Mouse (Mus musculus): ENCODE measurements around the gene Atl2.

Atl2 gene

DNA sequence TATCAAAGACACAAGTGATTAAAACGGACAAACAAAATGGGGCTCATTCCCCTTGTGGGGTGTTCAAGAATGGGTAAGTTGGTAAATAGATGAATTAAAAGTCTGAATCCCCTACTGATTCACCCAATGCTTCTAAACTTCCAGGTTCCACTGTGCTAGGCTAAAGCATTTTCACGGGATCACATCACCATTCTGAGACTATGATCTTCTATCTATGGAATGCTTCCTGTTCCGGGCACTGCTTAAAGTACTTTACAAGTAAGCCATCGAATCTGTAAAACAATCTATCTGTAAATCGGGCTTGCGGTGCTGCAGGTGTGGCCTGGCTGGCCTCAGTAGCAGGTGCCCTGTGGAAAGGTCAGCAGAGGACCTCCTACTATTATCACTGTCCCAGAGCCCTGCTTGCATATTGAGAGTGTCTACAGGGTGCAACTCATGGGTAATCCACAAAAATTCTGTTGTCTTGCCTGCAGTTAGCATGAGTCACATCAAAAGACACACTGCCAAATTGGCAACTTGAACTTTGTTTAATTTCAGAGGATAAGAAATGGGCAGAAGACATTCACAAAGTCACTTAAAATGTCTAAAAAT is 2.3 kb upstream of the Atl2 start:
- no peak for ATAC-seq (ENCODE audit: low TSS enrichment)

DNA sequence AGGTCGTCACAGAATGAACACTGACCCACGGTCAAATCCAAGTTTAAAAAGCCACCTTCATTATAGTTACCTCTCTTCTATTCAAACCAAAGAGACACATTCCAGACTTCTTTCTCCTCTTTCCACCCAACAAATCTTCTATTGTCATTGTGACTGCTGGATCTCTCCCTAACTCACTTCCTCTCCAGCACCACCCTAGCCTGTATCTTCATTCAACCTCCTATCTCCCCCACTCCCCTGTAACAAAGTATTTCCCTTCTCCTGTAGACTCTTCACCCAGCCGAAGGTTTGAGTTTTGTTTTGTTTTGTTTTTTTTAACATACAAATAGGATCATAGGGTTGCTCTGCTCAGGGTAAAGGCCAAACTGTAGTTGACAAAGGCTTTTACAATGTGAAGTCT is 1.7 kb upstream of the Atl2 start:
- no peak for ATAC-seq (ENCODE audit: low TSS enrichment)

DNA sequence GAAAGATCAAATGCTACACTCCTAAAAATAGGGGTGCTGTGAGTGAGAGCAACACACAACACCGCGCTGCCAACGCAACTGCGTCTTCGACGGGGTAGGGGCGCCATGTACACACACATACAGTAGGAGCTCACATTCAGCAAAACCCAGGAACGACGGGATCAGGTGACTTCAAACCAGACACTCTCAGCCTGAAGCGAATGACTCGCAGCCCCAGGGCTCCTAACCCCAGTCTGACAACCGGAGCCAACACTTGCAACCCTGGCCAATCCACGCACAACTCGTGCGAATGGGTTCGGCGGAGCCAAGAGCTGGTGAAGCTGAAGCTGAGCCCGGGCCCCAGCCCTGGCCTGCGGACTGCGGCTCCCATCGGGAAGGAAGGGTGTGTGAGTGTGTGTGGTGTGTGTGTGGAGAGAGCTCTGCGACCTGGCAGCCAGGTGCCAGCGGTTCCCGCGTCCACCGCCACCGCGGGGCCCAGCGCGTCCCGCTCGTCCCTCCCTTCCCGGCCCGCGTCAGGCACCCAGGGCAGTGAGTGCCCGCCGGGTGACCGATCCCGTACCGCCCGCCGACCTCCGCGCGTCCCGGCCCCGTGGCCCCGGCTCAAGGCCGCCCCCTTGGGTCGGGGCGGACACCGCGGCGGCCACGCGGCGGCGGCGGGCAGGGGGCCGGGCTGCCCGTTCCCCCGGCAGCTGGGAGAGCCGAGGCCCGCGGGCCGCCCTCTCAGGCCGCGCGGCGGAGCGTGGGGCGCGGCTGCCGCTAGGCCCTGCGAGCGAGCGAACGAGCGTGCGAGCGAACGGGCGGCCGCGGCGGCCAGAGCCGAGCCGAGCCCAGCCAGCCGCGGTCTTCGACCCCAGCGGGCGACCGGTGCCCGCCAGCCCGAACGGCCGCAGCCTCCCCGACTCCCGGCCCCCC is 696 bp downstream of the Atl2 start:
- ATAC-seq (ENCODE audit: low TSS enrichment) = peak; percentile 64

DNA sequence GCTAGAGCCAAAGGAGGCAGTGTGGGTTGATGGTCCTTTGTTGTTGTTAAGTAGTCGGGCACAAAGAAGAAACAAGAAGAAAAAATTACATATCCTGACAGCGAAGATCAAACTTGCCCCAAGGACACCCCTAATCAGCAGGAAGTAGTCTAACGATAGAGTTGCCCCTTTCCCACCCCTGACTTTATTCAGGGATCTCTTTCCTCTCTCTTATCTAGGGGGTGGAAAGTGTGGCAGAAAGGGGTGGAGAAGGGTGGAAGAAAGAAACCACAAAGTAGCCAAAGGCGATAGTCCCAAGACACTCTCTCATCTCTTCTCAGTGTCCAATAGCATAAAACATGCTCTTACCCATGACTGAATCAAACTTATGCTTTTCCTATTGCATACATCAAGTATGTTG is 1.9 kb downstream of the Atl2 start:
- ATAC-seq (ENCODE audit: low TSS enrichment) = no peak

DNA sequence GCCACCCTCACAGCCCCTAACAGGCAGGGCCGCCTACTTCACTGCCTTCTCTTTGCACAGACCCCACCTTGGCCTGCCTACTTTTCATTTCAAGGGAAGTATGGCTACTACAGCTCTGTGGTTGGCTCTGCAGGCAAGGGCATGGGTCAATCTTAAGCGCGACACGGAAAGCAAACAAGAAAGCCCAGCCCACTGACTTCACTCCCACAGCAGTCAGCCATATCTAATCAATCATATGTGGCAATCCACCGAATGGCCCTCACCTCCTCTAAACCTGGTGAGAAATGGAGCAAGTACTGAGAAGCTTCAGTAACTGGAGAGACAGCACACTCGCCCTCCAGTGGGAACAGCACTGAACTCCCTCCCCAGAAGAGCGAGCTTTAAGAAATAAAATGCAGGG is 4.0 kb downstream of the Atl2 start:
- no peak for ATAC-seq (ENCODE audit: low TSS enrichment)

GRCm38 (mm10) chr17:79887926-79888325 is 8.0 kb downstream of the Atl2 start:
- no peak for ATAC-seq (ENCODE audit: low TSS enrichment)

- no peak for ATAC-seq (ENCODE audit: low TSS enrichment)
Observed at GRCm38 (mm10) chr17:79883198-79883597, 12.7 kb downstream of the Atl2 start.

- no peak for ATAC-seq (ENCODE audit: low TSS enrichment)
Observed at GRCm38 (mm10) chr17:79865027-79865426, 30.9 kb downstream of the Atl2 start.

- no peak for ATAC-seq (ENCODE audit: low TSS enrichment)
Observed at GRCm38 (mm10) chr17:79864503-79864902, 31.4 kb downstream of the Atl2 start.

DNA sequence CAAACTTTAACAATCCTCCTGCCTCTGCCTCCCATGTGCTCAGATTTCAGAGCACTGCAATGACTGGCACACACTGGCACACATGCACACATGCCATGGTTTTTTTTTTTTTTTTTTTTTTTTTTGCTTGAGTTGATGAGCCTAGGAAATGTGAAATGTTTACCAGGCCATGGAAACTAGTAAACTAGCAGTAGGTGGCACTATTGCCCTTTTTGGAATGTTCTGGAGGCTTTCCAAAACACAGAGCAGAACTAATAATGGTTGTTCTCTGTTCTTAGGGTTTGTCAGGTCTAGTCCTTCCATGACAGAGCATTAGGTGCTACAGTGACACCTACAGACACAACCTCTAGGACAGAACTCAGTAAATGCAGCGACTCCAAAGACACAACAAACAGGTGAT is 33.9 kb downstream of the Atl2 start:
- no peak for ATAC-seq (ENCODE audit: low TSS enrichment)

DNA sequence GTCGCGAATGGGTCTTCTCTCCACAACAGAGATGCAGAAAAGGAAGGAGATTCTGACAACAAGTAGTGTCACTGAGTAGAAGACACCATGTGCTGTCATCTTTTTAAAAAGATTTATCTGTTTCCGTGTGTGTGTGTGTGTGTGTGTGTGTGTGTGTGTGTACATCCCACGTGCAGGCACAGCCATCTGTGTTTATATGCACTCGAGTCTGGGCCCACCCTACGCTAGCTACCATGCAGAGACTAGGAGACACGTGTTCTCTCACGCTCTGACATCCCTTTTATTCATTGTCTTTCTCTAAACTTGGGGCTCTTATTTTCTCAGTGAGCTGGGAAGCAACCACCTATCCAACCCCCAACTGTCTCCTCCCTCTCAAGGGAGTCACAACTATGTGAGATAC is 40.4 kb downstream of the Atl2 start:
- ATAC-seq (ENCODE audit: low TSS enrichment) = peak; percentile 71; the same call in 1 of the 2 replicates

GRCm38 (mm10) chr17:79848385-79848784 is 47.5 kb downstream of the Atl2 start:
- ATAC-seq (ENCODE audit: low TSS enrichment) = no peak

DNA sequence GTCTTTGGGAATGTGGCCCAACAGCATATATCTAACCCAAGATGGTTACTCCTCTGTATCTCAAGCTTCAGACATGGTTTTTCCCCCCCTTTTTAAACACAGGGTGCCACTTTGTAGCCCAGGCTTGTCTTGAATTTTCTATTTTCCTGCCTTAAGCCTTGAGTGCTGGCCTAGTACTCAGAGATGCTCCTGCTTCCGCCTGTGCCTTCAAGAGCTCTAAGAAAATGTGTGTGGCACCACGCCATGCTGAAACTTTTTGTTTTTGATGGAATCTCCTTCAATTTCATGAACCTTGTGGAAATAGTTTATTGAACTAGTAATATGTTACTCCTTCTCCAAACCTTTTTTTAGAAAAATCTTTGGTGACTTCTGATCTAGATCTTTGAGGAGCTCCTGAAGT is 49.7 kb downstream of the Atl2 start:
- no peak for ATAC-seq (ENCODE audit: low TSS enrichment)

GRCm38 (mm10) chr17:79845695-79846094 is 50.2 kb downstream of the Atl2 start:
- peak; percentile 83 for ATAC-seq (ENCODE audit: low TSS enrichment)

DNA sequence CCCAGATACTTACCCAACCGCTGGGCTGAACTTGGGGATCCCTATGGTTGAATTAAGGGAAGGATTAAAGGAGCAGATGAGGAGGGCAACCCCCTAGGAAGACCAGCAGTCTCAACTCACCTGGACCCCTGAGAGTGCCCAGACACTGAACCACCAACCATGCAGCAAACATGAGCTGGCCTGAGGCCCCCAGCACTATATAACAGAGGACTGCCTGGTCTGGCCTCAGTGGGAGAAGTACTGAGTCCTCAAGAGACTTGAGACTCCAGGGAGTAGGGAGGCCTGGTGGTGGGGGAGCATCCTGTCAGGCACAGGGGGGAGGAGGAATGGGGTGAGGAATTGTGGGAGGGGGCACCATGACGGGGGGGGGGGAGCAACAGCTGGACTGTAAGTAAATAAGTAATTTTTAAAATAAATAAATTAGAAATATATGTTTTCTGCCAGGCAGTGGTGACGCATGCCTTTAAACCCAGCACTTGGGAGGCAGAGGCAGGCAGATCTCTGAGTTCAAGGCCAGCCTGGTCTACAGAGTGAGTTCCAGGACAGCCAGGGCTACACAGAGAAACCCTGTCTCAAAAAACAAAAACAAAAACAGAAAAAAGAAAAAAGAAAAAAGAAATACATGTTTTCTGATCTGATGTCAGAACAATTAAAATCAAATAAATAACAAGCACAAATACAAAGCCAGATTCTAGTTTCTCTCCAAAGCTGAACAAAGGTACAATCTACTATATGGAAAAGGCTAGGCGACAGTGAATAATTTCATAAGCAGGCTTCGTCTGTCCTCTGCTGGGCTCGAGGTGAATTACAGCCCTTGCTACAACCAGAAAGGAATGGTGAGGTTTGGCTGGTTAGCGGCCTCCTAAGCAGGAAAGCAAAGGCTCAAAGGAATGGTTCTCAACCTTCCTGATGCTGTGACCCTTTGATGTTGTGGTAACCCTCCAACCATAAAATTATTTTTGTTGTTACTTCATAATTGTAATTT is 55.4 kb downstream of the Atl2 start:
- peak; percentile 91 for ATAC-seq (ENCODE audit: low TSS enrichment)

- no peak for ATAC-seq (ENCODE audit: low TSS enrichment)
Observed at GRCm38 (mm10) chr17:79836978-79837377, 58.9 kb downstream of the Atl2 start.

- no peak for ATAC-seq (ENCODE audit: low TSS enrichment)
Observed at GRCm38 (mm10) chr17:79835714-79836373, 60.1 kb downstream of the Atl2 start.

DNA sequence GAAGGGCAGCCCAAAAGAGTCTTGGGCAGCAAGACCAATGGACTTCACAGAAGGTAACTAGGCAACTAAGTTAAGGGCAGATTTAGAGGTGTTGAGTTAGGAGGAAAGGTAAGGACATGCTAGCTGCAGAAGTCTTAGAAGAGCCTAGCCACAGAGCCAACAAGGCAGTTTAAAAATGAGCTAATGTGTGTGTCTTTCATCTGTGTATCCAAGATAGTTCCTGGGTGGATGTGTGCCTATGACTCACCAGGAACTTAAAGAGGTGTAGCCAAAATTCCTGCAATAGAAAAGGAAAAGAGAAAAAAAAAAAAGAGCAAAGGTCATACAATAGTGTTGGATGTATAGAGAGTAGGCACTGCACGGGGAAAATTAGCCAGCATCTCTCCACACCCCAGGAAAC is 63.6 kb downstream of the Atl2 start:
- ATAC-seq (ENCODE audit: low TSS enrichment) = peak; percentile 62; the same call in 1 of the 2 replicates

GRCm38 (mm10) chr17:79826482-79827034 is 69.4 kb downstream of the Atl2 start:
- no peak for ATAC-seq (ENCODE audit: low TSS enrichment)

GRCm38 (mm10) chr17:79825241-79826030 is 70.5 kb downstream of the Atl2 start:
- peak; percentile 34; the same call in 1 of the 2 replicates for ATAC-seq (ENCODE audit: low TSS enrichment)
